Mouse (Mus musculus) bone marrow macrophage, adult 2 months (primary cell): Measurements from ENCODE around the gene Pak1. TPM values are rescaled to one million over a fixed set of nuclear protein-coding genes. Genes with fewer than 3 reads are reported as not detected.

ENCODE experiments used
- H3K27ac ChIP-seq: 2 replicates; pipeline ENCODE4 v1.5.1; 2012; ENCODE audit warnings: low read depth, low read length; ENCODE audit not compliant: insufficient read depth
- H3K4me1 ChIP-seq: 2 replicates; pipeline ENCODE4 v1.6.1; 2012; ENCODE audit warnings: low read length; ENCODE audit not compliant: control insufficient read depth, insufficient read depth
- H3K4me3 ChIP-seq: 2 replicates; pipeline ENCODE4 v1.5.1; 2012; ENCODE audit warnings: mild to moderate bottlenecking, low read length, moderate library complexity; ENCODE audit not compliant: insufficient read depth
- CTCF ChIP-seq: IDR thresholded peaks from 2 replicates; pipeline ENCODE4 v1.5.1; 2012; ENCODE audit warnings: low read depth, mild to moderate bottlenecking, low read length, moderate library complexity
- POLR2A ChIP-seq: IDR thresholded peaks from 2 replicates; pipeline ENCODE4 v1.6.1; 2012; ENCODE audit warnings: mild to moderate bottlenecking, low read depth, low read length, borderline replicate concordance
- polyA plus RNA-seq: library from polyadenylated mRNA; stranded (reverse); fragments of >200 nt; gene quantifications from 2 replicates; pipeline ENCODE4 v1.2.4, GENCODE M21; 2012; ENCODE audit not compliant: missing spikeins, insufficient read depth, insufficient read length

The Pak1 gene
- polyA plus RNA-seq, 1 experiment = 92.7 TPM

DNA sequence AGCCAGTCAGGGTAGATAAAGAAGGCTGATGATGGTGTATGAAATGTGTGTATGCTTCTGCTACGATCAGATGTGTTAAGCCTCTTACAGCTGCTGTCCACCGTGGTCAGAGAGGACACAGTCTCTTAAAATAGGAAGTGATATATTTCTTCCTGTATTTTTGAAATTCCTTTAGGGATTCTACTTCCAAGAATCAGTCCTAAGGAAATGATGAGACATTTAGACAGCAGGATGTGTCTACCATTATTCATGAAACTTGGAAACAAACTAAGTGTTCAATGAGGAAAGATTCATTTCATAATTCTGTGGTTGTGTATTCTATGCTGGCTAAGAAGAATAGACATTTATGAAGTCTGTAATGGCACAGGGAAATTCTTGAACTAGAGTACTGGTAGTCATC lies 12.4 kb upstream of the Pak1 start:
- no peak overlapping the region for H3K27ac ChIP-seq
- no peak overlapping the region for H3K4me3 ChIP-seq
- H3K4me1 ChIP-seq = peaks cover 12% of the 10 kb centered on the region
- no peak for TF ChIP-seq CTCF
- TF ChIP-seq POLR2A = no peak

DNA sequence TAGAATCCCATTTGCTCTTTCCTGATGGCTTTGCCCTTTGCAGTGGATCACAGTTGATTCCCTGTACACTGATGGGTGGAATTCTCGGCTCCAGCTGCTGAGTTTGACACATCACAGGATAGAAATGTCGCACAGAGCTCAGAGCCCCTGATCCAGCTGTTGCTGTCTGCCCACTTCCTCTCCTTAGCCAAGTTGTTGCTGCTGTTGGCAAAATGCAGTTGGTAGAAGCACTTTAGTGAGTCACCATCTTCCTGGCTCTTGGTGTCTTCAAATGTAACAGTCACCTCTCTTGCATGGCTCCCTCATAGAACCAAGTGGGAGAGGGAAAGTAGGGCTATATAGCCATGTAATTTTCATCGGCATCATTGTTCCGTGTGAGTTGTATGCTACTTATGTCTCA lies 11.2 kb upstream of the Pak1 start:
- H3K27ac ChIP-seq = no peak overlapping the region
- TF ChIP-seq POLR2A = no peak
- TF ChIP-seq CTCF = no peak
- H3K4me3 ChIP-seq = no peak overlapping the region
- peaks cover 22% of the 10 kb centered on the region for H3K4me1 ChIP-seq

DNA sequence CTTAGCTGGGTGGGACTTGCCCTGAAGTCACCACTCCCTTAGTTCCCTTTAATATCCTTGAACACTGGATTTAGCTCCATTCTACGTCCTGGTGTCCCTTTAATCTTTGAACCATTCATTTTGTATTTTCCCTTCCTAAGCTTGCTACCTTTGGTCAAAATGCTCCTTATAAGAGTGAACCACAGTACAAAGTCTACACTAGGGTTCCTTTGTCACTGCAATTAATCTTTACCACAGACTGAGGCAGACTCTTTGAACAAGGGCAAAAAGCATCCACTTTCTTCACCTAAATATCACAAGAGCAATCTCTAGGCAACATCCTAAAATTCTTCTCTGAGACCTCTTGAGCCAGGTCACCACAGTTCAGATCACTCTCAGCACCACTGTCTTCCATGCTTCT lies 8.1 kb upstream of the Pak1 start:
- peaks cover 29% of the 10 kb centered on the region for H3K4me1 ChIP-seq
- no peak overlapping the region for H3K4me3 ChIP-seq
- no peak overlapping the region for H3K27ac ChIP-seq
- TF ChIP-seq POLR2A (no peak), CTCF (no peak)

DNA sequence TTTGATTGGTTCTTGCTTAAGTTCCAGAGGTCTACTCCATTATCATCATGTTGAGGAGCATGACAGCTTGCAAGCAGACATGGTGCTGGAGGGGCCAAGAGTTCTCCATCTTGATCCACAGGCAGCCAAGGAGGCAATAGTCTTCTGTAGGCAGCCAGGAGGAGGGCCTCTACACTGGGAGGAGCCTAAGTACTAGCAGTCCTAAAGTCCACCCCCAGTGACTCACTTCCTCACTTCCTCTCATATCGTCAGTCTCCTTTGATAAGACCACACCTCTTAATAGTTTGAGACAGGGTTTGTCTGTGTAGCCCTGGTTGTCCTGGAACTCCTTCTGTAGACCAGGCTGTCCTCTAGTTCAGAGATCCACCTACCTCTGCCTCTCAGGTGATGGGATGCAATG lies 7.5 kb upstream of the Pak1 start:
- Histone ChIP-seq H3K4me3 (no peak overlapping the region), H3K27ac (no peak overlapping the region), H3K4me1 (peaks cover 27% of the 10 kb centered on the region)
- TF ChIP-seq POLR2A (no peak), CTCF (no peak)

DNA sequence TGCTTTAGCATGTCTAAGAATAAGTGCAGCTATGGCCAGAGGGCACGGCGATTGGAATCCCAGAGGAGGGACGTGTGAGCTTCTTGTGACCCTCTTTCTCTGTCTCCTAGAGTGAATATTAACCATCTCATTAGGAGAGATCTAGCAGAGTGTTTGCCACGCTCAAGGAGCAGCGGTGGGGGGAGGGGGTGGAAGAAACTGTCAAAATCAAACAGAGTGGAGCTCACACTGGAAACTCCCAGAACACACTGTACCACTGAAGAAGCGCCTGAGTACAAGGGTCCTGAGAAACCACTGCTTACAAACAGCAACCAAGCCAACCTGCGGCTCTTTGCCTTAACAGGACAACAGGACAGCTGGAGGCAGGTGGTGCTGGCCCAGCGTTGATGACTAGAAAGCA lies 6.8 kb upstream of the Pak1 start:
- H3K4me1 ChIP-seq = peaks cover 27% of the 10 kb centered on the region
- TF ChIP-seq CTCF = no peak
- TF ChIP-seq POLR2A = no peak
- peak overlapping the region; percentile 57 for H3K27ac ChIP-seq
- H3K4me3 ChIP-seq = no peak overlapping the region

DNA sequence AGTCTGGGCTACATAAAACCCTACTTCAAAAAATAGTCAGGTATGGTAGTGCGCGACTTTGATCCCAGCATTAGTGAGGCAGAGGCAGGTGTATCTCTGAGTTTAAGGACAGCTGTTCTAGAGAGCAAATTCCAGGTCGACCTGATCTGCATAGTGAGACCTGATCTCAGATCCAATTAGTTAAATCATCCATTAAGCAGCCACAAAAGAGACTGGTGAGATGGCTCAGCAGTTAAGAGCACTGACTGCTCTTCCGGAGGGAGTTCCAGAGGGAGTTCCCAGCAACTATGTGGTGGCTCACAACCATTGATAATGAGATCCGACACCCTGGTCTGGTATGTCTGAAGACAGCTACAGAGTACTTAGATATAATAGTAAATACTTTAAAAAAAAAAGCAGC lies 4.8 kb upstream of the Pak1 start:
- peaks cover 22% of the 10 kb centered on the region for H3K4me1 ChIP-seq
- no peak overlapping the region for H3K27ac ChIP-seq
- H3K4me3 ChIP-seq = no peak overlapping the region
- TF ChIP-seq CTCF (no peak), POLR2A (no peak)

DNA sequence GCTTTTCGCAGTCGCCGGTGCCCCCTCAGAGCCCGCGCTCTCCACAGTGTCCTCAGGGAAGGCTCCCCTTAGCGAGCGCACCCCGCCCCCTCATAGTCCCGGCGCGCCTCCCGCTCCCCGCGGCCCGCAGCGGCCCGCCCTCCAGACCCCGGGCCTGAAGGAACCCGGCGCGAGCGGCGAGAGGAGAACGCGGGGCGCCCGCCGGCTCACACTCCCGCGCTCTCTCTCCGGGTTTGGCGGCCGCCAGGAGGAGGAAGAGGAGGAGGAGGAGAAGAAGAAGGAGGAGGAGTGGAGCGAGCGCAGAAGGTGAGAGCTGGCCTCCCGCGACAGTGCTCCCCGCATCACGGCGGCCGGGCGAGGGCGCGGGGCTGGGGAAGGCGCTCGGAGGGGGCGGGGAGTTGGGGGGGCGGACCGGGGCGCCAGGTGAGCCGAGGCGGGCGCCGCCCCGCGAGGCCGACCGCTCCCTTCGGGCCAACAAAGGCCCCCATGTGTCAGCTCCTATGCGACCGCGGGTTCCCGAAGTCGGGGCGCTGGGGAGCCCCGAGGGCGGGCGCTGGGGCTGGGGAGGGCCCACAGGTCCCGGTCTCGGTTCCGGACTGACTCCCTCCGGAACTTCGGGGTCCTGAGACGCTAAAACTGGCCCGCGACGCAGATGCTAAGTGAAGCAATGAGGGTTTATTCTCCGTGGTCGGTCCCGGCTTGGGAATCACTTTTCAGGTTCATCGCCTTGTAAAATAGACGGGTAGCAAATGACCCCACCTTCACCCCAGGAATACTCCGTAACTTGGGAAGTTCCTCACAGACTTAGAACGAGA lies 535 bp downstream of the Pak1 start:
- H3K4me1 ChIP-seq = peaks cover 2% of the 10 kb centered on the region
- TF ChIP-seq CTCF (no peak), POLR2A (no peak)
- peak overlapping the region; percentile 98 for H3K4me3 ChIP-seq
- no peak overlapping the region for H3K27ac ChIP-seq

DNA sequence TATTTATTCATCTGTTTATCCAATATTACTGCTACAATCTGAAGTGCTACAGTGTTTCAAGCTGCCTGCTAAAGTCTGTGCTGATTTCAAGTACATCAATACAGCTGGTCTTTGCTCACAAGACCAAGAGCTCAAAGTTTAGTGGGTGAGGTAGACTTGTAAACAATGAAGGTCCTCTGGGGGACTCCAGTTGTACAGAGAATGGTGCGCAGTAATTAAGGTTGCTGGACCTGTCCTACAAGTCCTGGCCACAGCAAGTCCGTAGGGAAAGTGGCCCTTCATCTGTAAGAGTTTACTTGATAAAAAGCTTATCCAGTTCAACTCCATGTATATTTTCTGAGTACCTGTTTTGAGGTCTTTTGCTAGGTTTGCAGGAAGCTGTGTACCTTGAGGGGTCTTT lies 1.9 kb downstream of the Pak1 start:
- Histone ChIP-seq H3K27ac (no peak overlapping the region), H3K4me3 (no peak overlapping the region), H3K4me1 (peaks cover 4% of the 10 kb centered on the region)
- no peak for TF ChIP-seq POLR2A
- no peak for TF ChIP-seq CTCF

DNA sequence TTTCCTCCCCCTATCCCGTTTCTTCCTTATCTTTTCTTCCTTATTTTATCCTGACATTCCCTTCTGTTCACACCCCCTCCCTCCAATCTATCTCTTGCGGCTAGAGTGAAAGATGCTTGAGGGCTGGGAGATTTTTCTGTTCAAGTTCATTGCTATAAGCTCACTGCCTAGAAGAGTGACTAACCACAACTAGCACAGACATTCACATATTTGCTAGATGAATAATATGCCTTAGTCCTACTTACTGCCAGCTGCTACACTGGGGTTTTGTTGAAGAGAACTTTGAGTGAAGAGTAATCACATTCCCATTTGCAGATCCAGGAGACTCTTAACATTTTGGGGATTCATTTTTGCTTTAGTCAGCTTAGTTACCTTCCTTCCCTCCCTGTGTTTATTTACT lies 4.0 kb downstream of the Pak1 start:
- no peak overlapping the region for H3K4me3 ChIP-seq
- TF ChIP-seq CTCF = no peak
- TF ChIP-seq POLR2A = no peak
- peaks cover 4% of the 10 kb centered on the region for H3K4me1 ChIP-seq
- no peak overlapping the region for H3K27ac ChIP-seq

DNA sequence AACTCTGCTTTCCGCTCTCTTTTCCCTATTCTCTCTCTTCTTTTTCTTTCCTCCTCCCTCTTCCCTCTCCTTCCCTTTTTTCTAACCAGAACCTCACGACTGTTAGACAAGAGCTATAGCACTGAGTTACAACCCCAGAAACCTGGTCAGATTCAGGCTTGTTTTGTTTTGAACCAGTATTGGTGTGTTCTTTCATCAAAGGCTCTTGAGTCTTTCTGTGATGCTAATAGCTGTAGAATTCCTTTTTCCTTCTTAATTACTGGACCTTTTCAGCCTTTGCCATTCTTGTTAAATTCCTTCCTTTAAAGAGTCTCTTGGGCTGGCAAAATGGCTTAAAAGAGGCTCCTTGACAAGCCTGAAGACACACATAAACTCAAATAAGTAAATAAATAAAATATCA lies 14.8 kb downstream of the Pak1 start:
- Histone ChIP-seq H3K4me1 (peaks cover 7% of the 10 kb centered on the region), H3K4me3 (no peak overlapping the region), H3K27ac (no peak overlapping the region)
- TF ChIP-seq CTCF (no peak), POLR2A (no peak)
